Mouse (Mus musculus): ENCODE measurements around the gene 9530068E07Rik.

GRCm38 (mm10) chr11:52359686-52360470 is 36.4 kb upstream of the 9530068E07Rik start:
- no peak for TF ChIP-seq CTCF (IDR thresholded peaks at IDR 0.05; ENCODE audit: borderline replicate concordance, insufficient read depth, low read depth, low read length)
- no peak for TF ChIP-seq POLR2A (IDR thresholded peaks at IDR 0.05; ENCODE audit: borderline replicate concordance, insufficient read depth, low read length)

Data from cerebellum, adult 2 months (tissue).